Mouse (Mus musculus) bone marrow macrophage, adult 2 months (primary cell): ENCODE measurements around the gene Rfc4. TPM values are rescaled to one million over a fixed set of nuclear protein-coding genes. Genes with fewer than 3 reads are reported as not detected.
A peak's percentile ranks its signal among the peaks of the same experiment; 100 is the strongest.

Source experiments
- H3K27ac ChIP-seq: 2 replicates; pipeline ENCODE4 v1.5.1; 2012; ENCODE audit warnings: low read depth, low read length; ENCODE audit not compliant: insufficient read depth
- H3K4me1 ChIP-seq: 2 replicates; pipeline ENCODE4 v1.6.1; 2012; ENCODE audit warnings: low read length; ENCODE audit not compliant: control insufficient read depth, insufficient read depth
- H3K4me3 ChIP-seq: 2 replicates; pipeline ENCODE4 v1.5.1; 2012; ENCODE audit warnings: mild to moderate bottlenecking, low read length, moderate library complexity; ENCODE audit not compliant: insufficient read depth
- CTCF ChIP-seq: IDR thresholded peaks from 2 replicates; pipeline ENCODE4 v1.5.1; 2012; ENCODE audit warnings: low read depth, mild to moderate bottlenecking, low read length, moderate library complexity
- POLR2A ChIP-seq: IDR thresholded peaks from 2 replicates; pipeline ENCODE4 v1.6.1; 2012; ENCODE audit warnings: mild to moderate bottlenecking, low read depth, low read length, borderline replicate concordance
- polyA plus RNA-seq: library from polyadenylated mRNA; stranded (reverse); fragments of >200 nt; gene quantifications from 2 replicates; pipeline ENCODE4 v1.2.4, GENCODE M21; 2012; ENCODE audit not compliant: missing spikeins, insufficient read depth, insufficient read length

Rfc4 gene
- polyA plus RNA-seq, 1 experiment, result 14.5 TPM

- Histone ChIP-seq H3K27ac (peak overlapping the region; percentile 79), H3K4me3 (no peak overlapping the region), H3K4me1 (peaks cover 29% of the 10 kb centered on the region)
- no peak for TF ChIP-seq POLR2A
- no peak for TF ChIP-seq CTCF
These were observed 9.0 kb upstream of the Rfc4 start for GRCm38 (mm10) chr16:23136406-23136970.

GRCm38 (mm10) chr16:23135421-23136149 is 8.0 kb upstream of the Rfc4 start:
- Histone ChIP-seq H3K4me3 (peak overlapping the region; percentile 23), H3K4me1 (peaks cover 26% of the 10 kb centered on the region), H3K27ac (peak overlapping the region; percentile 79)
- TF ChIP-seq POLR2A (no peak), CTCF (no peak)

- H3K4me3 ChIP-seq, result no peak overlapping the region
- TF ChIP-seq POLR2A, result no peak
- TF ChIP-seq CTCF, result no peak
- no peak overlapping the region for H3K27ac ChIP-seq
- H3K4me1 ChIP-seq, result peaks cover 26% of the 10 kb centered on the region
These were observed 4.8 kb upstream of the Rfc4 start for GRCm38 (mm10) chr16:23132336-23132735.

GRCm38 (mm10) chr16:23130303-23130702 is 2.8 kb upstream of the Rfc4 start:
- no peak overlapping the region for H3K27ac ChIP-seq
- peaks cover 16% of the 10 kb centered on the region for H3K4me1 ChIP-seq
- H3K4me3 ChIP-seq, result no peak overlapping the region
- TF ChIP-seq POLR2A (no peak), CTCF (no peak)

GRCm38 (mm10) chr16:23127311-23127672 is 245 bp downstream of the Rfc4 start:
- peaks cover 12% of the 10 kb centered on the region for H3K4me1 ChIP-seq
- TF ChIP-seq POLR2A (no peak), CTCF (no peak)
- 0 out of 2 replicates have a peak overlapping the region, but pooled peaks have one; percentile 17 for H3K27ac ChIP-seq
- peak overlapping the region; percentile 73 for H3K4me3 ChIP-seq

- no peak overlapping the region for H3K27ac ChIP-seq
- peaks cover 12% of the 10 kb centered on the region for H3K4me1 ChIP-seq
- TF ChIP-seq CTCF (no peak), POLR2A (no peak)
- H3K4me3 ChIP-seq, result no peak overlapping the region
These were observed 3.1 kb downstream of the Rfc4 start for GRCm38 (mm10) chr16:23124398-23124797.

GRCm38 (mm10) chr16:23123104-23123503 is 4.4 kb downstream of the Rfc4 start:
- Histone ChIP-seq H3K27ac (no peak overlapping the region), H3K4me3 (no peak overlapping the region), H3K4me1 (peaks cover 4% of the 10 kb centered on the region)
- TF ChIP-seq POLR2A, result no peak
- no peak for TF ChIP-seq CTCF

- Histone ChIP-seq H3K27ac (no peak overlapping the region), H3K4me3 (no peak overlapping the region), H3K4me1 (peaks cover 4% of the 10 kb centered on the region)
- TF ChIP-seq CTCF, result no peak
These were observed 5.1 kb downstream of the Rfc4 start for GRCm38 (mm10) chr16:23122446-23122845.

GRCm38 (mm10) chr16:23117173-23117572 is 10.4 kb downstream of the Rfc4 start:
- Histone ChIP-seq H3K4me1 (no peaks in the 10 kb centered on the region), H3K4me3 (no peak overlapping the region), H3K27ac (no peak overlapping the region)
- no peak for TF ChIP-seq POLR2A
- no peak for TF ChIP-seq CTCF

GRCm38 (mm10) chr16:23115486-23115885 is 12.1 kb downstream of the Rfc4 start:
- Histone ChIP-seq H3K4me3 (no peak overlapping the region), H3K27ac (no peak overlapping the region), H3K4me1 (no peaks in the 10 kb centered on the region)
- TF ChIP-seq POLR2A (no peak), CTCF (no peak)
